Mouse (Mus musculus) bone marrow, adult 2 months (tissue): ENCODE data around the gene Lmntd1.

ENCODE experiments used
- CTCF ChIP-seq: fragments of 200-500 bp; IDR thresholded peaks from 2 replicates; pipeline ENCODE4 v1.5.1; 2011; ENCODE audit warnings: low read length, control low read depth; ENCODE audit not compliant: control insufficient read depth, insufficient read depth
- POLR2A ChIP-seq: fragments of 200-500 bp; IDR thresholded peaks from 2 replicates; pipeline ENCODE4 v1.6.1; 2011; ENCODE audit warnings: low read depth, mild to moderate bottlenecking, control low read depth, low read length, borderline replicate concordance; ENCODE audit not compliant: control insufficient read depth

DNA sequence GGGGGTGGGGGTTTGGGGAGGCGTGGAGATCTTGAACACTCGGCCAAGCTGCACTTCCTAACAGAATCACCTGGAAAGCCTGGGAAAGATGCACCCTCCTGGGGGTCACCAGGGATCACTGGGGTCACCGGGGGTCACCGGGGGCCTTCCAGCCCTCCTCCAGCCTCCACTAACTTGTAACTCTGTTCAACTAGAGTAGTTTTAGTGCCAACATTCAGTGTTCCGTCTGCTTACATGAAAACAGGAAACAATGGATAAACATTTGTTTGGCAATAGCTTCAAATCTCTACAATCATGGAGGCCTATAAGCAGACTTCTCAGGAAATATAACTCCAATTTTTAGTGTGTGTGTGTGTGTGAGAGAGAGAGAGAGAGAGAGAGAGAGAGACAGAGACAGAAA, 38.9 kb upstream of the Lmntd1 start:
- no peak for TF ChIP-seq CTCF
- TF ChIP-seq POLR2A, result no peak
